Mouse (Mus musculus) naive thymus-derived CD4-positive, alpha-beta T cell, adult 2 months (primary cell): ENCODE data around the gene Gtpbp6.
"Not testable (repeated sequence)": the region's sequence is repeated elsewhere in the genome, so short reads cannot be mapped to it uniquely, and the experiment has no call there.

Experiments
- DNase-seq: peaks from one replicate; pipeline ENCODE4 v3.0.0-alpha.2; 2011; ENCODE audit warnings: low read depth

Gtpbp6 gene

DNA sequence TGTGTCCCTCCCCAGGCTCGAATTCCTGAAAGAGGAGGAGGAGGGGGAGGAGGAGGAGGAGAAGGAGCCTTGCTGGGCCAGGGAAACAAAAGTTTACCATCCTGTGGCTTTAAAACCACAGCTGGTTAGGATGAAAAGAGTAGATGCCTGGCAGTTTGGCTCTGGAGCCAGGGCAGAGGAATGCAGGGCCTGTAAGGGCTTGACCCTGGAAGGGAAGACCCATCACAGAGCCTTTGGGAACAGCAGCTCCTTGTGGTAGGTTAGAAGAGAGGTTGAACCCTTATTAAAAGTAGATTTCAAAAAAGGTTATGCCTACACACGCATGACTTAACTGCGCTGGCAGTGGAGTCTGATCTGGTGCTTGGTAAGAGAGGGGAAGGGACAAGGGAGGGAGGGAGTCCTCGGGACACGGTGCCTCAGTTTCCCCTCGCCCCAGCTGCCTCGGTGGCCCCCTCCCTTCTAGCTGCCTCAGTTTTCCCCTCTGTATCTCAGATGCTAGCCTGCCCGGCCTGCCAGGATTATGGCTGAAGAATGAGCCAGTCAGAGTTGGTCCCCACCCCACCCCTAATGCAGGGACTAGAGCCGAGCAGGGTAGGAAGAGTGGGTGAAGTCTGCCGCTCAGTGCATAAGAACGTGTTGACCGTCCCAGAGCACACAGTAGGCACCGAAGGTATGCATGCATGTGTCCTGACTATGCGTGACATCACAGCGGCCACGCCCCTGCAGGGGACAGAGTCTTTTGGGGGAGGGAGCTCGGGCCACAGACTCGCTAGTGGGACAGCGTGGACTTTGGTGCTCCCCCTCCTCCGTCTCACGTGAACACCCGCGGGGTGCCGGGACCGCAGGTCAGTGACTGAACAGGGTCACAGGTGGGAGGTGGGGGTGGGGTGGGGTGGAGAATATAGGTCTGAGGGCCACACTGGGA lies 8.1 kb downstream of the Gtpbp6 start, which contains the start of gene Plcxd1:
Plcxd1 (plus strand) TSS at position 314 of the 925 bp plus-strand sequence.
- no peak for DNase-seq

DNA sequence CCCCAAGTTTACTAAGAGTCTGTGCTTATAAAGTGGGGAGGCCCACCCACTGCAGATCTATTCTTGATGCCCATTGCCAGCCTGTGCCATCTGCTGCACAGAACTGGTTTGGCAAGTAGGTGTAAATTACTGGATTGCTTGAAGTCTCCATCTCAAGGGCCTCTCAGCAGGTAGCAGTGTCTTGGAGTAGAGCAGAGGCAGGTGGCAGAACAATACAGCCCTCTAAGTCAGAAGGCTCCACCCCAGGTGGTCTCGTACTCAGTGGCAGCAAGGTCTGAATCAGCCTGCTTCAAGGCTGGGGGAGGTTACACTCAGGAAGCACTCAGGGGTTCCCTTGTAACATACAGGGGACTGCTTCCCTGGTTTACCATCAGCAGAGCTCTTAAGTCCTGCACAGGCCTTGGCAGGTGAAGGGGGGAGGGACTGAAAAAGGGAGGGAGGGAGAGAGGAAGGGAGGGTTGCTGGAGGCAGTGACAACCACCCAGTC lies 9.0 kb downstream of the Gtpbp6 start:
- DNase-seq, result no peak

DNA sequence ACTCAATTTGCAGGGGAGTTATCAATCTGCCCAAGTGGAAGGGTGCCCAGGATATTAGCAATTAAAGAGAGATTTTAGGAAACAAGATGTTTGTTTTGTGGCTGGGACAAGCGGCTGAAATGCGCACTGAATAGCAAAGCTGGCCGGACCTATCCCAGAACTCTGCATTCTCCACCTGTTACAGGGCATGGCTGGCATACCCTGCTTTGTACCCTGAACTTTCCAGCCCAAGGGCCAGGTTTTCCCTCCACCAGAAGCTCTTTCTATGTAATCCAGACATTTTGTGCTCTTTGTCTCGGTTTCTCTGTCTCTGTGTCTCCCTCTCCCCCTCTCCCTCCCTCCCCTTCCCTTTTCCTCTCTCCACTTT lies 13.2 kb downstream of the Gtpbp6 start:
- DNase-seq, result no peak

DNA sequence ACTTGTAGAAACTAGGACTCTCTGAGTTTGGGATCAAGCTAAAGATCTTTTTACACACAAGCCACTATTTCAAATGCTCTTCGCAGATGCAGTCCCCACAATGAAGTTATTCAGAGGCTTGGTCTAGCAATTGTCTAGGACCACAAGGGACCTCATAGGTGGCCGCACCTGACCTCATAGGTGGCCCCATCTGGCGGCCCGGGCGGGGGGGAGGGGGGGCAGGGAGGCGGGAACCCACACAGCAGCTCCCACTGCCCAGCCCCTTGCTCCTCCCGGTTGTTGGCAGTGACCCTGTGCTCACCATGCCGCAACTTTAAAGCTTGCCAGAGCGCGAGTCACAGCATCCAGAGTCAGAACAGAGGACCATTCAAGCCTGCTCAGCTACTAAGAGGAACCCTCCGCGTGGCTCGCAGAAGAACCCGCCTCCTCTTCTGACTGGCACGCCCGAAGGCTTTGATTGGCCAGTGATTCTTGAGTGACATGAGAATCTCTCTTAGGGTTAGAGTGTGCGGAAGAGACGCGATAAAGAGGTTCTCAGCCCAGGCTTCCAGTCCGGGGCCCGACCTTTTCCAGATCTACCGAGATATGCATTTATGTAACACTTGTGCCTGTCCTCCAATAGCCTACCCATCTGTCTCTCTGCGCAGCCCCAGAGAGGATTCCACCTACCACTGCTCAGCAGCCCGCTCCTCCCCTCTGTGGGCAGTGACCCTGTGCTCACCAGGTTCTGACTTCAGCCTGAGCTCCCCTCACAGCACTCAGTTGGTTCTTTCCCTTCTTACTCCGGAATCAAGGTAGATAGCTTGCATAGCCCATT lies 13.8 kb downstream of the Gtpbp6 start, which contains the start of gene Gm35315:
Gm35315 (minus strand) TSS at position 391 of the 817 bp plus-strand sequence.
- peak; percentile 93 for DNase-seq

DNA sequence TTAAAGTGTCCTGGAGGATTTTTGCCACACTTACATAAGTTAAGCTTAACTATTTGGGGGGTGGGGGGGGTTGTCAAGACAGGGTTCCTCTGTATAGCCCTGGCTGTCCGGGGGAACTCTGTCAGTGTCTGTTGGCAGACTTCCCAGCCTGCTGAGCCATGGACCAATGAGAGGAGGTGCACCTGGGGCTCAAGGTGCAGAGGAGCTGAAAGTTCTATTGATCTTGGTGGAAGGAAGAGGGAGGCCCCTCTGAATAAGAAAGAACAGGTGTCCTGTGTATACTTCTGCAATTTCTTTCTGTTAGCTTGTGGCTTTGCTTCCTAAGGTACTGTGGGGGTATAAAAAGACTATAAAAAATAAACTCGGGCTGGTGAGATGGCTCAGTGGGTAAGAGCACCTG lies 16.5 kb downstream of the Gtpbp6 start:
- DNase-seq, result no peak

DNA sequence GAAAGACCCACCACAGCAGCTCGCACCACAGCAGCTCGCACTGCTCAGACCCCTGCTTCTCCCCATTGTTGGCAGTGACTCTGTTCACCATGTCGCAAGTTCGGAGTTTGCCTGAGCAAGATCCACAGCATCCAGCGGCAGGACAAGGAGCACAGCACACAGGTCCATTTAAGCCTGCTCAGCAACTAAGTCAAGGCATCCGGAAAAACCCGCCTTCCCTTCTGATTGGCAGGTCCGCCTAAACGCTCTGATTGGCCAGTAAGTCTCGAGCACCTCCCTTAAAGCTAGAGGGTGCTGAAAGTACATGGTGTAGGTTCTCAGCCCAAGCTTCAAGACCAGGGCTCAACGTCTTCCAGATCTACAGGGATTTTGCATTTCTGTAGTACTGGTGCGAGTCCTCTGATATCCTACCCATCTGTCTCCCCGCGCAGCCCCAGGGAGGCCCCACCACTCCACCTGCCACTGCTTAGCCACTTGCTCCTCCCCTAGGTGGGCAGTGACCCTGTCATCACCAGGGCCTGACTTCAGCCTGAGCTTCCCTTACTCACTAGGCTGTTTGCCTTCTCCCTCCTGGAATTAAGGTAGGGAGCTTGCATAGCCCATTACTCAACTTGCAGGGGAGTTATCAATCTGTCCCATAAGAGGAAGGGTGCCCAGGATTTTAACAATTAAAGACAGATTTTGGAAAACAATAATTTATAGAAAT lies 21.7 kb downstream of the Gtpbp6 start:
- no peak for DNase-seq

DNA sequence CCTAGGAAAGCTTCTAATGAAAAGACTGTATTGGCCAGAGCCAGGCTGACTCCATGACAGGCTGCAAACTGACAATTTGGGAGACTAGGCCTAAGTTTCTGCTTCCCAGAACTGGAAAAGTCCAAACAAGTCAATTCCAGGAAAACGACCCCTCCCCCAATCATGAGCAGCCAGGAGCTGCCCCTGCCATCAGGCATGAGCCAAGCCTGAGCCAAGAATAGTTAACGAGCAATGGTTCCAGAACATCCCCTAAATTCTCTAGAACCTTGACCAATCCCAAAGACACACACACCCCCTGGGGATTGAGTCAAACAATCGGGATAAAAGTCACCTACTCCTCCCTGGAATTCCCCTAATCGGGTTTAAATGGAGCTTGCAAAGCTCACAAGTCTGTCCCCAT lies 25.0 kb downstream of the Gtpbp6 start:
- no peak for DNase-seq

DNA sequence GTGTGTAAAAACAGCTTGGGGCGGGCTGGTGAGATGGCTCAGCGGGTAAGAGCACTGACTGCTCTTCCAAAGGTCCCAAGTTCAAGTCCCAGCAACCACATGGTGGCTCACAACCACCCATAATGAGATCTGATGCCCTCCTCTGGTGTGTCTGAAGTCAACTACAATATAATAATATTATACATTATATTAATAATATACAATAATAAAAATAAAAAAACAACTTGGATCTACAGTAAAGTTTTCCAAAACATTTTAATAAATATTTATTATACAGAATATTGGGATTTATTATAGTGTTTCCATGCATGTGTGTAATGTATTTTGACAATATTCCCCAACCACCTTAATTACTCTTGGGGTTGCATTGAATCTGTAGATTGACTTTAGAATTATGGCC lies 35.6 kb downstream of the Gtpbp6 start, which contains the start of gene Gm17655:
Gm17655 (minus strand) TSS at position 101 of the 400 bp plus-strand sequence.
- DNase-seq, result not testable (repeated sequence)

DNA sequence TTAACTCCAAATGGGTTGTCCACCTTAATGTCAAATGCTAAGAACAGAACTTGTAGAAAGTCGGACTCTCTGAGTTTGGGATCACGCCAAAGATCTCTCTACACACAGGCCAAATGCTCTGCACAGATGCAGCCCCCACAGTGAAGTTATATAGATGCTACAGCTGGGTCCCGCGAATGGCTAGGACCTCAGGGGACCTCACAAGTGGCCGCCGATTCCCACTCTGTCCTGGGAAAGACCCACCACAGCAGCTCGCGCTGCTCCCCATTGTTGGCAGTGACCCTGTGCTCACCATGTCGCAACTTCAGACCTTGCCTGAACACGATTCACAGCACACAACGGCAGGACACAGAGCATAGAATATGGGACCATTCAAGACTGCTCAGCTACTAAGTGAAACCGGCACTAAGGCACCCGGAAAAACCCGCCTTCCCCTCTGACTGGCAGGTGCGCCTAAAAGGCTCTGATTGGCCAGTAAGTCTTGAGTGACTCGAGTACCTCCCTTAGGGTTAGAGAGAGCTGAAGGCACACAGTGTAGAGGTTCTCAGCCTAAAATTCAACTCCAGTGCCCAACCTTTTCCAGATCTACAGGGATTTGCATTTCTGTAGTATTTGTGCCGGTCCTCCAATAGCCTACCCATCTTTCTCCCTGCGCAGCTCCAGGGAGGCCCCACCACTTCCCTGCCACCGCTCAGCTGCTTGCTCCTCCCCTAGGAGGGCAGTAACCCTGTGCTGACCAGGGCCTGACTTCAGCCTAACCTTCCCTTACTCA lies 50.2 kb downstream of the Gtpbp6 start:
- DNase-seq, result peak; percentile 85
